Mouse (Mus musculus): ENCODE data around the gene Taf4. TPM values are rescaled to one million over a fixed set of nuclear protein-coding genes. Genes with fewer than 3 reads are reported as not detected.

Gene Taf4
- total RNA-seq, 2 experiments from 2014 or later = 11.0 to 39.6 TPM

GRCm38 (mm10) chr2:179872724-179873123, 103.7 kb downstream of the Taf4 start:
- ATAC-seq (replicated peaks; ENCODE audit: low FRiP score, poor library complexity, severe bottlenecking) = no peak

- no peak for ATAC-seq (replicated peaks; ENCODE audit: low FRiP score, poor library complexity, severe bottlenecking)
Observed at GRCm38 (mm10) chr2:179869871-179870270, 106.6 kb downstream of the Taf4 start.

GRCm38 (mm10) chr2:179867669-179868068, 108.8 kb downstream of the Taf4 start:
- ATAC-seq (replicated peaks; ENCODE audit: low FRiP score, poor library complexity, severe bottlenecking) = no peak

- no peak for ATAC-seq (replicated peaks; ENCODE audit: low FRiP score, poor library complexity, severe bottlenecking)
Observed at GRCm38 (mm10) chr2:179865097-179865496, 111.3 kb downstream of the Taf4 start.

- ATAC-seq (replicated peaks; ENCODE audit: low FRiP score, poor library complexity, severe bottlenecking) = no peak
Observed at GRCm38 (mm10) chr2:179863266-179863665, 113.2 kb downstream of the Taf4 start.

GRCm38 (mm10) chr2:179862676-179863075, 113.8 kb downstream of the Taf4 start:
- no peak for ATAC-seq (replicated peaks; ENCODE audit: low FRiP score, poor library complexity, severe bottlenecking)

Other genes with a start within 250 kb of the Taf4 start
- 1.7 and 7.3 TPM in 2 replicates for gene Lsm14b, start 48.3 kb upstream of the Taf4 start, total RNA-seq (2015; ENCODE audit: low replicate concordance)
- 1.3 and 10.0 TPM in 2 replicates for gene Lsm14b, start 48.3 kb upstream of the Taf4 start, total RNA-seq (2017; ENCODE audit: low replicate concordance)
- gene Psma7, start 65.8 kb upstream of the Taf4 start, total RNA-seq (2015; ENCODE audit: low replicate concordance) = 66.3 and 90.5 TPM in 2 replicates
- gene Psma7, start 65.8 kb upstream of the Taf4 start, total RNA-seq (2017; ENCODE audit: low replicate concordance) = 48.8 and 90.3 TPM in 2 replicates
- gene Ss18l1, start 65.9 kb upstream of the Taf4 start, total RNA-seq (2015; ENCODE audit: low replicate concordance) = not detected in 2 replicates
- gene Ss18l1, start 65.9 kb upstream of the Taf4 start, total RNA-seq (2017; ENCODE audit: low replicate concordance) = 0.34 and 0.84 TPM in 2 replicates
- not detected in 2 replicates for gene Mtg2, start 93.9 kb upstream of the Taf4 start, total RNA-seq (2015; ENCODE audit: low replicate concordance)
- gene Mtg2, start 93.9 kb upstream of the Taf4 start, total RNA-seq (2017; ENCODE audit: low replicate concordance) = 2.8 and 4.9 TPM in 2 replicates
- not detected in 2 replicates for gene Hrh3, start 127.8 kb upstream of the Taf4 start, total RNA-seq (2015; ENCODE audit: low replicate concordance)
- gene Hrh3, start 127.8 kb upstream of the Taf4 start, total RNA-seq (2017; ENCODE audit: low replicate concordance) = not detected in 2 replicates
- gene Osbpl2, start 142.7 kb upstream of the Taf4 start, total RNA-seq (2015; ENCODE audit: low replicate concordance) = 8.2 and 10.0 TPM in 2 replicates
- gene Osbpl2, start 142.7 kb upstream of the Taf4 start, total RNA-seq (2017; ENCODE audit: low replicate concordance) = 9.2 and 15.2 TPM in 2 replicates
- gene Adrm1, start 194.8 kb upstream of the Taf4 start, total RNA-seq (2015; ENCODE audit: low replicate concordance) = 13.3 and 28.6 TPM in 2 replicates
- gene Adrm1, start 194.8 kb upstream of the Taf4 start, total RNA-seq (2017; ENCODE audit: low replicate concordance) = 8.5 and 23.9 TPM in 2 replicates
- 1.7 TPM in 1 of 2 replicates, not detected in the other for gene Lama5, start 249.2 kb upstream of the Taf4 start, total RNA-seq (2015; ENCODE audit: low replicate concordance)
- gene Lama5, start 249.2 kb upstream of the Taf4 start, total RNA-seq (2017; ENCODE audit: low replicate concordance) = 0.09 and 0.14 TPM in 2 replicates